Mouse (Mus musculus) naive thymus-derived CD4-positive, alpha-beta T cell, adult 2 months (primary cell): Measurements from ENCODE around the gene Ergic1.
A peak's percentile ranks its signal among the peaks of the same experiment; 100 is the strongest.

Experiments used
- DNase-seq: peaks from one replicate; pipeline ENCODE4 v3.0.0-alpha.2; 2011; ENCODE audit warnings: low read depth

Ergic1 gene

DNA sequence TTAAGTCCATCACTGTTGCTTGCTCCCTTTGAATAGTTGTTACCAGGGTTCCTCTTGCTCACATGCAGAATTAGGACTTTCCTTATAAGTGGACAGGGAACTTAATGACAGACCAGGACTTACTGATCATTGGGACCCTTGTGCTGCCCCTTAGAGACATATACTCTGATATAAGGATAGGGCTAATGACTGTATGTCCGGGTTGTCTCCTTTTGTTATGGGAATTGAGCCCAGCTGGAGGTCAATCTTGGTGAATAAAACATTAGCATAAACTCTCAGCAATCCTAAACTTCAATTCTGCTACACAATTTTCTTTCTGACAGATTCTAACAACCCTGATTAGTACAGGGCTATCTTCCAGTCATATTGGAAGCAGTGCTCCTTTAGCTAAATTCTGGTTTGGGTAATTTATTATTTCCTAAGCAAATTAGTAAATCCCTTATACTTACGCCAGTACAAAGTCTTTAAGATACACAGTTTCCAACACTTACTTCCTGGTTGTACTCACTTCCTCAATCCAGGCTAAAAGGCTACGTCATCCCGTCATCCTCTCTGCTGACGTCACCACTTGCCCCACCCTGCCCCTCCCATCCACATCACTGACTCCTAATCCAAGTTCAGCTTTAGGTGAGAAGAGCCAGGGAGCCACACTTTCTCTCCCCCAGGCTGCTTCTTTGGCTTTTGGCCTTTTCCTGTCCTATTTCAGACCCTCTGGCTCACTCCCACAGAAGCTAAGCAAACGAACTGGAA lies 23.4 kb upstream of the Ergic1 start:
- peak; percentile 34 for DNase-seq

DNA sequence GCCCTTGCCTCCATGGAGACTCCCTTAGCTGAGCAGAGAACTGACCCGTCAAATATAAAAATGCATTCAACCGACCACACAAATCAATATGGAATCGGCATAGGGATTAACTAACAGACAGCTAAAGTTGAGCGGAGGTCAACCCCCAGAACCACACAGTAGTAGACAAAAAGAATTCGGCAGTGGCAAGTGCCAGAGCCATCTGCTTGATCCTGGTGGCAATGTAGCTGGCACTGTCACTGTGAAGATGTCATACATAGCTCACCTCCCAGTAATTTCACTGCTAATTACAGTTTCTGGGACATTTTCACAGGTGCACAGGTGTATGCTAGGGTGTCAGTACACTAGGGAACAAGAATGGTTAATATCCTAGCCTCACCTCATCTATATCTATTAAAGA lies 21.2 kb upstream of the Ergic1 start:
- DNase-seq = no peak

DNA sequence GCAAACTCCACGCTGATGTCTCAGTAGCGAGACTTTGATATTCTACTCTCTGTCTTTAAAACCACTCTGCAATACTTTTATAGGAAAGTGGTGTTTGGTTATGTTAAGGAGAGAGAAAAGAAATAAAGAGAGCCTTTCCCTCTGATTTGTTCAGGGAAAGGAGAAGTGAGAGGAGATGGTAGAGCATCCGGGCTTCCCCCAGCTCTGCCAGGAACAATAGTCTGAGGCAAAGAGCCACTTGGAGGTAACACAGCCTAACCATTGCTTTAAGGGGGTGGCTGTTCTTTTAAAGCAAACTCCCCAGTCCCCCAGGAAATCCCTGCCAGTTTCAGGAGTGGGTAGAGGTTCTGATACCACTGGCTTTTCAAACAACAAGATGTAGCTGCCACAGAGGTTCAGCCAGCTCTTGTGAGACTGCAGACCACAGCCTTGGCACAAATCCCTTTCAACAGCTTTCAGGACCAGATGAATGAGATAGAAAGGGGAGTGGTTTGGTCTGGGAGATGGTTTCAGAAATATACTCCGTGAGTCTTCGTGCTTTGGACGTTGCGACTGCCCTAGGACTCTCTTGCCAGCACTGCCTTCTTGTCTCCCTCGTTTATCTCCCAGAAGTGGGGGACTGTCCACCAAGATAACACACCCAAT lies 16.8 kb upstream of the Ergic1 start:
- DNase-seq = no peak

DNA sequence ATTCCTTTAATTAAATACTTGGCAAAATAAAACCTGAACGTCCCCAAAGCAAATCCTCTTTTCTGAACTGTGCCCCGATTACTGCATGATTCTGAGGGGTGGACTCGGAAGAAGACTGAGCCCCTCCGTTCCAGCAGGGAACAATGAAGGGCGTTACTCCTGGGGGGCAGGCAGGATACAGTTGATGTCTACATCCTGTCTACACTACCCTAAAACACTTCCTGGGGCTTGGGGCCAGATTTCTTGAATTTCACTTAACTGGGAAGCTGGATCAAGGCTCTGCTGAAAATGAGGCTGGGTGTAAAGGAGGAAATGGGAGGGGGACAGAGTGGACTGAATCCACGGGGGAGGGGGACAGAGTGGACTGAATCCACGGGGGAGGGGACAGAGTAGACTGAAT lies 13.5 kb upstream of the Ergic1 start:
- DNase-seq = no peak

DNA sequence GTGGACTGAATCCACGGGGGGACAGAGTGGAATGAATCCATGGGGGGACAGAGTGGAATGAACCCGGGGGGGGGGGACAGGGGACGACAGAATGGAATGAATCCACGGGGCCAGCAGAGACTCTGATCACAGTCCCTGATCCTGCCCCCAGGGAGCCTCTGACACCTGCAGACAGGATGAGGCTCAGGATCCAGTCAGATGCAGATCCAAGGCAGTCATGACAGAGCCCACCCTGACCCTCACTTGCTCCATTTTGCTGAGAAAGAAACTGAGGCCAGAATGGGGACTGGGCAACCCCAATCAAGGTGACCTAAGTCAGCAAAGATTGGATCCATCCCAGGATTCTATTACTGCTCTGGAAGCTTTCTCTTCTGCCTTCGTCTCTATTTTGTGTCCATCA lies 12.7 kb upstream of the Ergic1 start:
- DNase-seq = no peak

DNA sequence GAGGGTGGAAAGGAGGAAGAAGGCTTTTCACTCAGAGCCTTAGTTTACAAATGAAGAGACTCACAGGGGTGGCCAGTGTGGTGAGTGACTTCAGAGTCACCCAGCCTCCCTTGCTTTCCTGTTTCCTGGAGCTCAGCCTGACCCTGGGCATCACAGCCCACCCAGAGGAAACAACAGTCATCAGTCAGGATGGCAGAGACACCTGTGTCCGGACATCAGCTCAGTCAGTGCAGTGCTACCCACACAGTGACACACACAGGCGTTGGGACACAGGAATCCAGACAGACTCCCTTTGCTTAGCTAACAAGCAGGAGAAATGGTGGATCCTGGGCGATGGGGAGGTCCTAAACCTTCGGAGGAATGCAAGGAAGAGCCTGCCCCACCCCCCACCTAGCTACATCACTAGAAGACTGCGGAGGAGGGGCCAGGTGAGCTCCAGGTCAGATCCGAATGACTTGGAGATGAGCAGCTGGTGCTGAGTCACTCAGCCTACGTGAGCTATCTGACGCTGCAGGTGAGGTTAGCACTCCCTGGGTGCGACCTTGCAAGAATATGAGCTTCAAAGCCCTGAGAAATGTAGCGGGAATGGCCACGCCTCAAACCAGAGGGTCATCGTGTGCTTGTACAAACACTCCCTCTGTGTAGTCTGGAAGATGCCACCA lies 12.0 kb upstream of the Ergic1 start:
- no peak for DNase-seq

DNA sequence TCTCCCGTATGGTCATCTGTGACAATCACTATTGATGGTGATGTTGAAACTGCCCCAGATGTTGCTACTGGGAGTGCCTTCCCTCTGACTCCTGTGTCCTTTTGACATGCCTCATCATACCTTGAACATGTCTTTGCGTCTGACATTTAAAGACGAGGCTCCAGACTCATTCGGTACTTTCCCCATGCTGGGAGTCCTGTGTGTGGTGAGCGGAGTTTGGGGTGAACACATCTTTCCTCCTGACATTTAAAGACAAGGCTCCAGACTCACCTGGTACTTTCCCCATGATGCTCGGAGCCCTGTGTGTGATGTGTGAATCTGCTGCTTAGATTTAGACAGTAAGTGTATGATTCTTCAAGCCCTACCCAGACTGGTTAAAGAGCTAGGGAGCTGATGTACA lies 10.2 kb upstream of the Ergic1 start:
- DNase-seq = peak; percentile 43

DNA sequence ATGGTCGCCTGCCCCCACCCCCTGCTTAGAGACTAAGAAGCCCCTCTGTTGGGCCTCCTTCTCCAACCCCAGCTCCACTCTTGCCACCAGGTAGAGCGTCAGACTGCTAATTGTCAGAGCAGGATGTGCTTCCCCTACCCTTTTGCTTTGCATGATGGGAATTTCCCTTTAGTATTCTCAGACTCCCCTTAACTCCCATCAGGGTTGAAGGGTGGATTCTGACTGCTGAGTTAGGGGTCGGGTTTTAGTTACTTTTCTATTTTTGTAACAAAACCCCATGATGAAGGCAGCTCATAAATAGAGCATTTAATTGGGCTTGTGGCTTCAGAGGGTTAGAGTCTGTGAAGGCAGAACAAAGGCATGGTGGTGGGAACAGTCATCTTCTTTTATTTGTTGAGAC lies 8.3 kb upstream of the Ergic1 start:
- no peak for DNase-seq

DNA sequence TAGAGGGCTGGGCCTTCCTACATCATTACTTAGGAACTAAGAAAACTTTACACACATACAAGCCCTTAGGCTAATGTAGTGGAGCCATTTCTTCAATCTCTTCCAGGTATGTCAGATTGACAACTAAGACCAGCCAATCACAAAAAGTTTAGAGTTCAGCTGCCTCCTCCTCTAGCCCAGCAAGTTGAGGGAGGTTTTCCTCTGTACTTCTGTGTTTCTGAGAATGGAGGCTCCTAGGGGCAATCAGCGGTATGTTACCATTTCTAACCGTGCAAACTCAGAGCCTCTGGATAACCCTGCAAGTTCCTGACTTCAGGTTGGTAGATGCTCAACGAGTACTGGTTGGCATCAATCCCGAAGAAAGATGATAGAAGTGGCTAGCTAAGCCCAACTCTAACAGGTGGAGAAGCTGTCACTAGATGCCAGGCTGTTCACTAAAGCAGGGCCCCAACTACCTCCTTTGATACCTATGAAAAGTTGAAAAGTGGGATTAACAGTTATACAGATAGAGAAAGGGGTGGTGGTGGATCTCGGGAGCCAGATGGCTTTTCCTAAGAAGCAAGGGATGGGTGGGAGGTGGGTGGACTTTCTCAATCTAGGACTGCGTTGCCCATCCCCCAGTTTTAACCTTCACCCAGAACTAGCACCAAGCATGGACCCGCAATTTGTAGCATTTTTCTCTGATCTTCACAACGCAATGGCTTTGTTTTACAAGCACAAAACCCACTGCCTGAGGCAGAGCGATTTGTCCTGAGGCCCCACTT lies 581 bp upstream of the Ergic1 start:
- DNase-seq = peak; percentile 69

DNA sequence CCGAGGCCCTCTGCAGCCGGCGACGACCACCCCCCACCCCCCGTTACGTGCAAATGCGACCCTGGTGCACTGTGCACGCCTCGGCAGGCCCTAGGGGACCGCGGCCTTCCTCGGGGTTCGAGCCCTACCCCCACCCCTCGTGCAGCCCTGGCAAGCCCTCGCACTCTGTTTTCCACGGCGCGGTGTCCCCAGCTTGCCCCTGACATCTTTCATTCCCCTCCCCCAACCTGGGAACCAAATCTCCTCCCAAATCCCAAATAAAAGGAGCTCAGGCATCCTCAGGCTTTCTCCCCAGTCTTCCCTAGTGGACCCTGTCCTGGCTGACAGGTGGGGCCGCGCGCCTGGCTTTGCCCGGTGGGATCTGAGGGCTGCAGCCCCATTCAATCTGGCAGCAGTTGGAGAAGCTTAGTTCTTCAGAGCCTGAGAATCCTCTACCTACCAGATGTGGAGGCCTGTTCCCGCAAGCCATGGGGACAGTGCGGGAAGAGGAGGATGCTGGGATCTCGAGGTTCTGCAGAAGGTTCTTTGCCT lies 427 bp downstream of the Ergic1 start, which contains the start of gene Dusp1:
Gene Dusp1 (minus strand): TSS at position 478 of the 531 bp plus-strand sequence.
- DNase-seq = peak; percentile 33

DNA sequence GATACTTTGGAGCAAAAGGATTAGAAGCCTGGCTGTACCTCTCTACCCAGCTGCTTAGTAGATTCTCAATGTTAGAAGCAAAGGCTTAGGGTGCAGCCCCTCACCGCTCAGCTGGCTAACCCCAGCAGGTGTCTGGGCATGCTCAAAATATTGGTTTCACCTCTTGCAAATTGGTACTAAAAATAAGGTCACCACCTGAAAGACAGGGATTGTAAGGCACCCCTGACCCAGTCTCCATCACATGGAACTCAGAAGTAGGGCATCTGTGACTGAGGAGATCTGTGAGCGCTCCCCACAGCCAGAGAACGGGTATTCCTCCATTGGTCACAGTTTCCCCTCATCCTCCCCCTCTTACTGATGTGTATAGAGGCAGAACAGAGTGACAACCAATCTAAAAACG lies 1.0 kb downstream of the Ergic1 start:
- no peak for DNase-seq

DNA sequence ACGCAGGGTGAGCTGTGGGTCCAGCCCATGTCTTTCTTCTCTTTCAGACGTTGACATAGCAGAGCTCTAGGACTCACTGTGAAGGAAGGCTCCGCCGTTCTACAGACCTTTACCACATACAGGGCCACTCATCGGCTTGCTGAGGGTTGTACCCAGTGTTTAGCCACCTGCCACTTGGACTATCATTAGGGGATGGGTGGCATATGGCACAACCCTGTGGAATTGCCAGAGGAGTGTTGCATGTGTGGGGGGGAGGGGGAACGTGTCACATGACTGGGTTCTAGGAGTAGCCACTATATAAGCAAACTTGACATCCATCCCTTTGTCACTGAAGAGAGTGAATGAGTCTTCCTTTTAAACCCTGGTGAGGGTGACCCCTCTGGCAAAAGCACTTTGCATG lies 2.2 kb downstream of the Ergic1 start:
- DNase-seq = no peak

DNA sequence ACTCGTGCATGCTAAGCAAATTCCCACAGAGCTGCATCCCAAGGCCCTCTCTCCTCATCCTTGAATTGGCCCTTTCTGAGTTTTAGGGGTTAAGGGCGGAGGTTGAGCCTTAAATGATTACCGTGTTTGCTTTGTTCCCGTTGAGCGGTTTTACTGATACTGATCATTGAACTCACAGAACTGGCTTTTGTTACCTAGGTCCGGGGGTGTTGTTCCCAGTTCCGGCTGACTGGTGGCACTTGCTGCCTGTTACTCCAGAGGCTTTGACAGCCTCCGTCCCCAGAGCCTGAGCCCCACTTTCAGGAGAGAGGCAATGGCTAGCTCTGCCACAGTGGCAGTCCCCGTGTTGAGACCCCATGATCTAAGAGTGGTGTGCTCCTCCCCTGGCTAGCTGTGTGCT lies 3.1 kb downstream of the Ergic1 start:
- DNase-seq = no peak

DNA sequence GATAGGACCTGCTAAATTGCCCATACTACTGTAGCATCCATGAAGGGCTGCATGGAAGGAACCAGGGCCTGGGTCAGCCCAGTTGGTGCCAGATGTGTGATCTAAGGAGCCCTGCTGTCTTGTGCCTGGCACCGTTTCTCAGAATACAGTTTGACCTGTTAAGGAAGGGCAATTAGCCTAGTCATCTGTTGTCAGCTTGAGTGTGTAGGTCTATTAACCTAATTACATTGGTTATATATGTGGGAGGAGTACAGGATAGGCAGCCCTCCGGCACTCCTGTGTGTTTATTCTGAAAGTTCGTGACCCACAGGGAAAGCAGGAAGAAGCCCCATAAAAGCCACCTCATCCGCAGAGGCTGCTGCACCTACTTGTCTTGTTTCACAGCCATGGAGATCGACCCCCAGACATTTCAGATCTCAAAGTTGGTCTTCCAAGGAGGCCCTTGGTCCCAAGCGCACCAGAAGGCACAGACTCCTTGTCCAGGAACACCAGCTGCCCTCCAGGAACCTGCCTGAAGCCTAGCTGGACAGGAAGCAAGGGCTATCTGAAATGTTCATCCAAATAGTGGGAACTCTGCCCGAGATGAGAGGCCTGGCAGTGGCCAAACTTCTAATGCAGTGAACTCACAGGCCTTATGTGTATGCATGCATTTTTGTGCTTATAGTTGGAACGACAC lies 6.0 kb downstream of the Ergic1 start:
- DNase-seq = no peak

DNA sequence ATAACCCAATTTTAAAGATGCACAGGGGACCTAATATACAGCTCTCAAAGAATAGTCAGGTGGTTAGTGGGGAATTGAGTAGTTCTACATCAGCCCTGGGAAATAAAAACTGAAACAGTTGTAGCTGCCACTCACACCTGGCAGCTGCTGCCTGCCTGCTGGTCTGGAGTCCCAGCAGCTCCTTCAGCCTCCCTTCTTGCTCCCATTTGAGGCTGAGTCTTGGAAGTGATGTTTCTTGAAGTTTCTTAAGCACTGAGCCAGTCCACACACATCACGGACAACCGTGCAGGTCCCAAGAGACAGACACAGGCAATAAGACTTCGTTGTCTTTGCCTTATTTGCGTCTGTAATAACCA lies 6.5 kb downstream of the Ergic1 start:
- no peak for DNase-seq

DNA sequence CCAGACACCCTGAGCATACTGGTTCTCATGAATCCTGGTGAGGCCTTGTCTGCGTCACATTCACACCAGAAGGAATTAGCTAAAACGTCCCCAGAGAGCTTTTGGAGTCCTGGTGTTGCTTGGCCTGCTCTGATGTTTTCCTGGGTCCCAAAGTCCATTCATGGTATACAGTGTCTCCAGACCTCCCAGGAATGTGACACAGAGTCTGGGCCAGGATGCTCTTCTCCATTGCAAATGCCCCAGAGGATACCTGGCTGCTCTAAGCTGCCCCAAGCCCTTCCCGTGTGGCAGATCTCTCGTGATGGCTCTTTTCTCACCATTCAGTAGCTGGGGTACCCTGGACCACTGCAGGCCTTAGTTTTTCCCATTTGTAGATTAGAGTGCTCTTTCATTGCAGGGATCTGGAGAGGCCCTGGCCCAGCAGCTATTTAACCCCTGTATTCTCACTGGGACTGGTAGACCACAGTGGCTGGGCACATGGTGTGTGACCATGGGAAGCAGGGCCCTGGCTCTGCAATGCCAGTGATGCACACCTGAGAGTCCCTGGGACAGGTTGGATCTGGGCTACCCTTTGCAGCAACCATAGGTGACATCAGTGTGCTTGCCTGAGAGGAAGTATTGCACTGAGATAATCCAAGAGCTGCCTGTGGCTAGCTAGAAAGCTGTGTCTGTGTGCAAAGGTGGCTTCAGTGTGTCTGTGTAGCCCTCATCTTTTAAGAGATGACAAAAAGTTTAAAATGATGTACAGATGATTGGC lies 8.5 kb downstream of the Ergic1 start:
- no peak for DNase-seq

DNA sequence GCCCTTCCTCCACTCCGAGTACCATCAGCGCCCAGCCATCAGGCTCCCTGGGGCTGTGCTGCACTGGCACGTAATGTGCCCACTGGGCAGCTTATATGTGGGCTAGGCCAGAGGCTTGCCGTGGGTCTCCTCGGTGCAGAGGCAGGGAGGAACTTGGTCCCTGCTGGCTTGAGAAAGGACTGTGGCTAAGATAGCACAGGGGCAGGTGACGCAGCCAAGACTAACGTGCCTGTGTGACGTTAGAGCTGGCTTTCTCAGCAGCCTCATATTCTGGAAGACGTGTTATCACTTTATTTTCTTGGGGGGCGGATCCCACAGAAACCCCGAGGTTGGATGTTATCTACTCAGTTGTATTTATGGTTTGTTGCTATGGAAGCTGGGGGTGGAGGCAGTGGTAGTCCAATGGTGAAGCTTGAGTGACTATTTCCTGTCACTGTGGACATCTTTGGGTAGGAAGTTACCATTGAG lies 9.4 kb downstream of the Ergic1 start:
- peak; percentile 44 for DNase-seq

DNA sequence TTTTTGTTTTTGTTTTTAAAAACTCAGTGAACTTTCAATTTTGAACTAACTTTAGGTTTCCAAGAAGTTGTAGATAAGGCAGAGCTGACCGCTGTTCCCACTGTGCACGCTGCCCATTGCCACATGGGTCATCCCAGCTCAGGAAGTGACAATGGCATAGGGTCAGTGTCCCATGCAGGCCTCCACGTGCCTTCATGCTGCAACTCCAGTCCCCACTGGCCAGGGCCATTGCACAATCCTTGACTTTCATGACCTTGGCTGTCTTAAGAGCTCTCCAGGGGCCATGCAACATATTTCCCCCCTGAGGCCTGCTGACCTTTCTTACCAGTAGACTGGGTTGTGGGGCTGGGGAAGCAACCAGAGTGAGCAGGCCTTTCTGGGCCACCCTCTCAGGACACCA lies 10.1 kb downstream of the Ergic1 start:
- no peak for DNase-seq

DNA sequence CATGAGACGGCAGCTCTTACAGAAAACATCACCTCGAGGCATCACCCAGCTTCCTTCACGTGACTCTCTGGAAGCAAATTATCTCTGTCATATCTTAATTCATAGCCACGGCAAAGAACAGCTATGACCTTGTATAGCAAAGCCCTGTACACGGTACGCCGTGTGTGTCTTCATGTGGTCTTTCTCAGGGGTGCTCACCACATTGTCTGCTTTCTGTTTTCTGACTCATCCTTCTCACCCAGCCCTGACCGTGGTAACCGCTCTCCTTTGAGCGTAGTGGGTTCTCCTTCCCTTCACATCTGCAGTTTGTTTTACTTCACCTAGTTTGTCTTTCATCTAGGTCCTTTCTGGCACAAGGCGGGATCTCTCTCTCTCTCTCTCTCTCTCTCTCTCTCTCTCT lies 11.0 kb downstream of the Ergic1 start:
- DNase-seq = peak; percentile 69

DNA sequence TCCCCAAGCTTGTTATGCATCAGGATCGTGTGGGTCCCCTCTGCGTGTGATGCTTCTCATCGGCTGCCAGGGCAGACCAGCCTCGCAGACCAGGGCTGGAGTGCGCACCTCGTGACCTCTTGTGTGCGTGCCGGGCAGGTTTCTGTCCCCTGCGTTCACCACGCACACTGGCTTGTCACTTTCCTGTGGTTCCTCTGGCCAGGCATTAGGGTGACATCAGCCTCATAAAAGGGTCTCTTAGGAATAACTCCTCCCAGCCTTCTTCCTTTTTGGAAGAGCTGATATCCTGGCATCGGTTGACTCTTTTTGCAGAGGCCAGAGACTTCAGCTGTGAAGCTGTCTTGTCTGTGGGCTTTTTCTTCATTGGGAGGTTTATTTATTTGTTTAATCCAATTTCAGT lies 12.8 kb downstream of the Ergic1 start:
- no peak for DNase-seq

DNA sequence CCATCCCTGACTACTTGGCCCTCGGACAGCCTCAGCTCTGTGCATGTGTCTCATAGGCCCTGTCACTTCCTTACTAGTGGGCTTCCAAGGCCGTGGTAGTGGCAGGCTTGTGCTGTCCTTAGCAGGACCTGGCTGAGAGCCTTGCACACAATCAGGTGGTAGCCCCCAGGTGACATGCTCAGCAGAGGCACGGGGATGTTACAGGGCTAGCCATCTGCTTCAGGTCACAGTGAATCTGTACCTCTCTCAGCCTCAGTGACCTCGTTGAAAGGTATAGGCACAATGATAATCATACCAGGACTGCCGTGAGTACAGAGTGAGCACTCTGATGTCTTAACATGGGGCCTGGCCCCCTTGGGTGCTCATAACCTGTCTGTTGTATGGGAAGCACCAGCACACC lies 13.4 kb downstream of the Ergic1 start:
- no peak for DNase-seq
